Mouse (Mus musculus): ENCODE data around the gene Dlat.

- TF ChIP-seq POLR2A (IDR thresholded peaks at IDR 0.05; ENCODE audit: low read depth, low read length) = no peak
- no peak for TF ChIP-seq PAX5 (IDR thresholded peaks at IDR 0.05; ENCODE audit: low read length)
- TF ChIP-seq CTCF (conservative IDR thresholded peaks at IDR 0.05 in 1 of 2, IDR thresholded peaks at IDR 0.05 in 1 of 2; ENCODE audit: low read depth in 2 of 2, low read length in 2 of 2) = no peak
- no peak for TF ChIP-seq ZMIZ1 (IDR thresholded peaks at IDR 0.05; ENCODE audit: low read depth, low read length)
- TF ChIP-seq JUN (IDR thresholded peaks at IDR 0.05; ENCODE audit: insufficient read depth, low read depth, low read length) = no peak
- no peak for TF ChIP-seq MEF2A (IDR thresholded peaks at IDR 0.05; ENCODE audit: borderline replicate concordance, low read depth, low read length)
Measured at GRCm38 (mm10) chr9:50650503-50650902, 9.1 kb downstream of the Dlat start.

Measured in CH12.LX (cell line).